Mouse (Mus musculus) heart, embryonic 11.5 days (tissue): ENCODE measurements around the gene Trmt1. TPM values are rescaled to one million over a fixed set of nuclear protein-coding genes. Genes with fewer than 3 reads are reported as not detected.

Experiments used
- ATAC-seq: fragments of 200-750 bp; cut with Nextera tagmentation; replicated peaks from 2 replicates; pipeline ENCODE4 v1.8.0; 2017; ENCODE audit warnings: moderate library complexity; ENCODE audit not compliant: insufficient number of reproducible peaks, low FRiP score, low TSS enrichment
- H3K27ac ChIP-seq: fragments of 300-500 bp; sonication (generic); 2 replicates; pipeline ENCODE4 v1.5.1; 2014; ENCODE audit warnings: mild to moderate bottlenecking, low read depth, low read length
- H3K27me3 ChIP-seq: fragments of 300-500 bp; sonication (generic); 2 replicates; pipeline ENCODE4 v1.6.1; 2014; ENCODE audit warnings: mild to moderate bottlenecking, low read length, mixed read lengths; ENCODE audit not compliant: control insufficient read depth, insufficient read depth
- H3K36me3 ChIP-seq: fragments of 300-500 bp; sonication (generic); 2 replicates; pipeline ENCODE4 v1.6.1; 2014; ENCODE audit warnings: mild to moderate bottlenecking, low read length, moderate library complexity, mixed read lengths; ENCODE audit not compliant: control insufficient read depth, insufficient read depth
- H3K4me1 ChIP-seq: fragments of 300-500 bp; sonication (generic); 2 replicates; pipeline ENCODE4 v1.6.1; 2014; ENCODE audit warnings: low read length; ENCODE audit not compliant: control insufficient read depth, insufficient read depth
- H3K4me2 ChIP-seq: fragments of 300-500 bp; sonication (generic); 2 replicates; pipeline ENCODE4 v1.6.1; 2014; ENCODE audit warnings: mild to moderate bottlenecking, moderate library complexity
- H3K4me3 ChIP-seq: fragments of 300-500 bp; sonication (generic); 2 replicates; pipeline ENCODE4 v1.5.1; 2014; ENCODE audit warnings: low read depth, low read length
- H3K9ac ChIP-seq: fragments of 300-500 bp; sonication (generic); 2 replicates; pipeline ENCODE4 v1.6.1; 2014; ENCODE audit warnings: mild to moderate bottlenecking, low read depth, low read length, moderate library complexity
- H3K9me3 ChIP-seq: fragments of 300-500 bp; sonication (generic); replicated peaks from 2 replicates; pipeline ENCODE4 v1.6.1; 2016; ENCODE audit warnings: low read length; ENCODE audit not compliant: control insufficient read depth
- WGBS: fragments of 180-500 bp; shearing (Covaris S2); extraction: QIAGEN DNeasy Blood & Tissue Kit; methylation state at CpG from one replicate; pipeline ENCODE4 v1.1.7; 2014; ENCODE audit not compliant: insufficient replicate concordance; 5-methylcytosine and 5-hydroxymethylcytosine counted together
- polyA plus RNA-seq: library from polyadenylated mRNA; unstranded; fragments of >200 nt; fragmentation: Nextera tagmentation; extraction: Ambion mirVana; gene quantifications from 2 replicates; pipeline ENCODE4 v1.2.1, GENCODE M21; 2014

The Trmt1 gene
- polyA plus RNA-seq, 1 experiment from 2014 or later, result 51.6 TPM

DNA sequence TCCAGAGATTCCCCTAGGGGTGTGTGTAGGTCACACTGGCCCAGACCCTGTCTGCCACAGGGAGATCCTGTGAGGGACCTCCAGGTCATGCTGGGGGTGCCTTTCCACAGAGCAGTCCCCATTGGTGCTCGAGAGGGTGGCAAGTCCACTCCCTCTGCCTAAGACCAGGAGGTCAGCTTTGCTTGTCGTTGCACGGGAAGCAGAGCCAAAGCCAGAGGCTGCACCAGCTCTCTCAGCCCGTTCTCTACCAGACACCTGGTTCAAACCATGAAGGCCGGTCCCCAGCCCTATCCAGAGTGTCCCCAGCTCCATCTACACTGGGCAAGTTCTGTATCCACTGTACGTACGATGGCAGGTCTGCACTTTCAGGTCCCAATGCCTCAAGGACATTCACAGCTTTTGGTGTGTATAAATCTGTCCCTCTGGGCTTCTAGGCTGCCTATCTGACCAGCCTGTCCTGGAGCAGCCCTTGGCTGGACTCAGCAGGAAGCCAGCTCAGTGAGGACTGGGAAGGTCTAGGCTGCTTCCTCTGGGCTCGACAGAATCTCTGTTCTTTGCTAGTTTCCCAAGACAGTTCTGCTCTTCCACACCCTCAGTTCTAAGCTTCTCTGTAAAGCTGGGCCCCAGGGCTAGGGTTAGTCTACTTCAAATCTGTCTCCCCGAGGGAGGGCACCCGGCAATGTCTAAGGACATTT is 39.3 kb downstream of the Trmt1 start:
- 0 out of 2 replicates have a peak, but pooled peaks cover 3% of the 10 kb centered on the region for H3K27me3 ChIP-seq
- H3K4me2 ChIP-seq, result peak overlapping the region; percentile 57
- peak overlapping the region; percentile 2; the same call in 1 of the 2 replicates for H3K4me3 ChIP-seq

DNA sequence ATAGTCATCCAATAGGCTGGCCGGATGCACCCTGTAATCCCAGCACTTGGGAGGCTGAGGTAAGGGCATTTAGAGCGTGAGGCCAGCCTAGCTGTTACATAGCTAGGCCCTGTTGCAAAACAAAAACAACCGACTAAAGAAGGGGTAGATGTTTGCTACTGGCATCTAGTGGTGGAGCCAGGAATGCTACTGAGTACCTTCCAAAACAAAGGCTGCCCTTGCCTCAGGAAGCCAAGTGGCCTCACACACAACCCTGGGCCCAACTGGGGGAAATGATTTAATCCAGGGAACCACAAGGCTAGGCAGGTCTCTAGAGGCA is 39.8 kb downstream of the Trmt1 start:
- Histone ChIP-seq H3K36me3 (no peaks in the 10 kb centered on the region), H3K4me3 (0 out of 2 replicates have a peak overlapping the region, but pooled peaks have one; percentile 2), H3K9ac (peak overlapping the region; percentile 61; the same call in 1 of the 2 replicates), H3K27ac (peak overlapping the region; percentile 71), H3K4me2 (peak overlapping the region; percentile 57), H3K4me1 (peaks cover 76% of the 10 kb centered on the region), H3K9me3 (no peaks in the 10 kb centered on the region), H3K27me3 (0 out of 2 replicates have a peak, but pooled peaks cover 3% of the 10 kb centered on the region)
- 18% methylated on average over 3 of the region's 3 CpGs for WGBS
- ATAC-seq, result no peak

More for the DNA sequence above, 39.3 kb downstream of the Trmt1 start:
- Histone ChIP-seq H3K36me3 (no peaks in the 10 kb centered on the region), H3K4me1 (peaks cover 71% of the 10 kb centered on the region), H3K9ac (peak overlapping the region; percentile 61), H3K27ac (peak overlapping the region; percentile 71), H3K9me3 (no peaks in the 10 kb centered on the region)
- WGBS, result 51% methylated on average over 10 of the region's 10 CpGs
- no peak for ATAC-seq

DNA sequence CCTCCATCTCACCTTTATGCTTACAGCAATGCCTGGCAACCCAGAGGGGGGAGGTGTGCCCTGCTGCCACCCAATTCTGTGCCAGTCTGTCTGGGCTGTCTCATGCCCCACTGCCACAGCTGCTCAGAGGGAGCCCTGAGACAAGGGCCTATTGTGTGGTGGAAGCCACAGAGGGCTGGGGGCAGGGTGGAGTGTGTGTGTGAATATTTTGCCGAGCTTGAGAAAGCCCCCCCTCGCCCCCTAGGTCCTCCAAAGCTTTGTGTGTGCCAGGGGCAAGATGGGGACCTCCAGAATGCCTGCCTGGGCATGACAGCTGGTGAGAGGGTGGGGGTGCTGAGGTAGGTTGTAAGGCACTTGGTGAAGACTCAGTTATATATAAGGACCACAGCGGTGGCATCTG is 42.4 kb downstream of the Trmt1 start:
- 75% methylated on average over 3 of the region's 3 CpGs for WGBS

DNA sequence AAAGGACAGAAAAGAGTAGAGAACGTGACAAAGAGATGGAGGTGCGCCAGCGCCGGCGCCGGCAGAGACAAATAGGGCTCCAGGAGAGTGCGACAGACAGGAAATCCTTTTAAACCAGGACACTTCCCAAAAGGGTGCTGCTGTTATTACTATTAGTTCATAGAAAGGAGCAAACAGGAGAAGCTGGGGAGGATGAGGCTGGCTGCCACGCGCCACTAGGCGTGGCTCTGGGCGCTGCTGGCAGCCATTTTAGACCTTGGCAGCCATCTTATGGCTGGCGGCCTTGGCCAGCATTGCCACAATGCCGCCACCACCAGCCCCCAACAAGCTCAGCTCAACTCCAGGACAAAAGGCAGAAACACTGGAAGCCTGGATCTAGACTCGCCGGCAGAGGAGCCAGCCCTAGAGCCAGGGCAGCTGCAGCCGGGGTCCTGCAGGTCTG is 43.8 kb downstream of the Trmt1 start:
- Histone ChIP-seq H3K9me3 (no peaks in the 10 kb centered on the region), H3K27ac (peak overlapping the region; percentile 94), H3K36me3 (no peaks in the 10 kb centered on the region), H3K9ac (peak overlapping the region; percentile 48; the same call in 1 of the 2 replicates), H3K27me3 (peaks cover 3% of the 10 kb centered on the region), H3K4me2 (peak overlapping the region; percentile 38), H3K4me1 (peaks cover 76% of the 10 kb centered on the region), H3K4me3 (0 out of 2 replicates have a peak overlapping the region, but pooled peaks have one; percentile 3)
- WGBS, result 72% methylated on average over 16 of the region's 16 CpGs
- ATAC-seq, result no peak

More for the DNA sequence above, 42.4 kb downstream of the Trmt1 start:
- no peaks in the 10 kb centered on the region for H3K9me3 ChIP-seq
- H3K4me3 ChIP-seq, result no peak overlapping the region
- no peaks in the 10 kb centered on the region for H3K36me3 ChIP-seq
- peaks cover 89% of the 10 kb centered on the region for H3K4me1 ChIP-seq
- 0 out of 2 replicates have a peak overlapping the region, but pooled peaks have one; percentile 7 for H3K4me2 ChIP-seq
- no peak for ATAC-seq
- no peaks in the 10 kb centered on the region for H3K27me3 ChIP-seq
- no peak overlapping the region for H3K27ac ChIP-seq
- no peak overlapping the region for H3K9ac ChIP-seq

DNA sequence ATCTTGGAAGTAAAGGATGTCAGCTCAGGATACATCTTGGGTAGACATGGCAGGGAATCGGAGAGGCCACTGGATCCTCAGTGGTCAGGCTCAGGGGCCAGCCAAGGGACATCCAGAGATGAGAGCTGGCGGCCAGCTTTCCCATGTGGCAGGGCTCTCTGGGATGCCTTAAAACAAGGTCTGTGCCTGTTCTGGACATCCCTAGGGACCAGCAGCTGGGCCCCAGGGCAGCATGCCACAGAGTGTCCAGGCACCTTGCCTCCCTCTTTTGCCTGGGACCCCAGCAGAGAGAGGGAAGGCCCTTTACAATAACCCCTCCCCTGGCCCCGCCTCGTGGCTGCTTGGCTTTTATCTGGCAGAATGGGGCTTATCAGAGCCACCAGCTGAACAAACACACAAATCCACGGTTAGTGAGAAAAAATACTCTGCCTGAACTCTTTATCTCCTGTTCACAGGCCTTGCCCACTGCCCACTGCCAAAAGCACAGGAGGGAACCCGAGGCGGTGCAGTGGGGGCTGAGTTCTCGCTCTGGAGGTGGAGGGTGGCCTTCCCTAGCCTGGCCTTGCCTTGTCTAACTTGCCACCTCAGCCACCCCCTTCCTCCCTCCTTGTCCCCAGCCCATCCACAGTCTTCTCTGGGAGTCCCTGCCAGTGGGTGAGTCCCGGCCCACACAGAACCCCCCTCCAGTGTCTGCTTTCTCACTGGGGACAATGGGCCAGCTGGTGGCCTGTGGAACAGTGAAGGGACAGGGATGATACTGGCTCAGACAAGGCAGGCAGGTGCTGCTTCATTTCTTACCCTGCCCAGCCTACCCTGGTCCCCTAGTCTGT is 44.6 kb downstream of the Trmt1 start:
- H3K4me3 ChIP-seq, result 0 out of 2 replicates have a peak overlapping the region, but pooled peaks have one; percentile 3
- peaks cover 75% of the 10 kb centered on the region for H3K4me1 ChIP-seq
- WGBS, result 21% methylated on average over 9 of the region's 9 CpGs
- H3K27ac ChIP-seq, result peak overlapping the region; percentile 94
- no peaks in the 10 kb centered on the region for H3K9me3 ChIP-seq
- peak overlapping the region; percentile 63 for H3K9ac ChIP-seq
- H3K4me2 ChIP-seq, result peak overlapping the region; percentile 38
- ATAC-seq, result peak; percentile 82
- H3K36me3 ChIP-seq, result no peaks in the 10 kb centered on the region
- peaks cover 5% of the 10 kb centered on the region for H3K27me3 ChIP-seq

DNA sequence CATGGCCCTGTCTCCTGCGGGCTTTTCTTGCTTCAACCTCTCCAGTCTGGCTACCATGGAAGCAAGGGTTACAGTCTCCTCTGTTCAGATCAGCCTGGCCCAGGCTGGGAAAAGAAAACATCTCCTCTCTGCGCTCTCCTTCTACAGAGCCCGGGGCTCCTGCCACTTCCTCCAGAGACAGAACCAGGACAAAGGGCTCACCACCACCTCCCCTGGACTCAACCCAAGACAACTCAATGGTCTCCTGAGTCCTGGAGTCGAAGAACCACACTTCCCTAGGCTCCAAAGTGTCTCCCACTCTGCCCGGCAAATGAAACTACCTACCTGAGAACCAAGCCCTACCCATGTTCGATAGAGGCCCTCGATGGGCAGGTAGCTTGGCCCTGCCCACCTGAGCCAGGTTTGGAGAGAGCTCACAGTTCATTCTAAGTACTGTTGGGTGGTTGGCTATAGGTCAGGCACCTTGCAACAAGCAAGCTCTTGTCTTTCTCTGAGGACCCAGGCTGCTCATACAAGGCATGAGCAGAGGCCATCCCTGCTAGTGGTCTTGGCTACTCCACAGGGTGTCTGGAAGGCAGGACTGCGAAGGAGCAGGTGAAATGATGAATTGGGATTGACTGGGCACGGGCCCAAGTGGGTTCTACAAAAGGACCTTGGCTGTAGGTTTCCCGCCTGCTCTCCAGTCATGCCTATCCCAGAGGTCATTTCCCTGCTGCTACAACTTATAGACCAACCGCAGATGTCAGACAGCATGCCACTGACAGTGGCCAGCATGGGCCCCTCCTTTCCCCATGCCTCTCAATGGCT is 45.5 kb downstream of the Trmt1 start:
- Histone ChIP-seq H3K9ac (peak overlapping the region; percentile 63), H3K4me1 (peaks cover 72% of the 10 kb centered on the region), H3K27ac (peak overlapping the region; percentile 94), H3K36me3 (no peaks in the 10 kb centered on the region), H3K4me3 (no peak overlapping the region), H3K9me3 (no peaks in the 10 kb centered on the region), H3K4me2 (peak overlapping the region; percentile 38), H3K27me3 (peaks cover 9% of the 10 kb centered on the region)
- WGBS, result 59% methylated on average over 11 of the region's 11 CpGs
- no peak for ATAC-seq

DNA sequence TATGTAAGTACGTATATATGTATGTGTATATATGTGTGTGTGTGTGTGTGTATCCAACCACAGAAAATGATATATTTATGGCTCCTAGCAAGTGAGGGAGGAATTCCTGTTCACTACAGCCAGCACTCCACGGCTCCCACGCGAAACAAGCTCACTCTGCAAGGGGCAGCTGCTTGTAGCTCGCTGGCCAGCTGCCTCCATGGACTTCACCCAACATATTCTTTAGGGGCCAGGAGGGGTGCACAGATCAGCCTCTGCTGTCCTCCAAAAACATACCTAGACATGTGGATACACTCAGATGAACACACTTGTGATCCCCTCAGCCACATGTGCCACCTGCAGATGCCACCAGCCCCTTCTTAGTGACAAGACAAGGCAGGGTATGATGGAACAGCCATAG is 46.4 kb downstream of the Trmt1 start:
- ATAC-seq, result no peak
- Histone ChIP-seq H3K9ac (peak overlapping the region; percentile 52; the same call in 1 of the 2 replicates), H3K36me3 (no peaks in the 10 kb centered on the region), H3K4me2 (no peak overlapping the region), H3K4me1 (peaks cover 63% of the 10 kb centered on the region), H3K27me3 (peaks cover 14% of the 10 kb centered on the region), H3K27ac (peak overlapping the region; percentile 46), H3K4me3 (no peak overlapping the region), H3K9me3 (no peaks in the 10 kb centered on the region)
- WGBS, result 75% methylated on average over 5 of the region's 5 CpGs

DNA sequence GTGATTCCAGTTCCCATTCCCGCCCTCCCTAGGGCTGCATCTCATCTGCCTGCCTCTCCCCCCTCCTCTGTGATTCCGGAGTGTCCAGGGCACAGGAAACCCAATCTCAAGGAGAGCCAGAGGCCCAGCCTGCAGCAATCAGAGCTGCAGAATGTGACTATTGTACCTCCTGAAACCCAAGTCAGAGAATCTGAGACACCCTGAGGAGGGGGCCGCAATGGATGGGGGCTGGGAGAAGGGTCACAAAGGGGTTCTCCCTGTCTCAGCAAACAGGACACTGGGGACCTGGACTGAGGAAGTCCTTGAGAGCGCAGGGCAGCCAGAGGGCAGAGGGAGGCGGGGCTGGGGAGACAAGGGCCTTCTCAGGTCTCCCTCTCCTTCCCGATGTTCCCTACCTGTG is 46.9 kb downstream of the Trmt1 start:
- peak overlapping the region; percentile 52; the same call in 1 of the 2 replicates for H3K9ac ChIP-seq
- peaks cover 63% of the 10 kb centered on the region for H3K4me1 ChIP-seq
- no peak for ATAC-seq
- no peaks in the 10 kb centered on the region for H3K36me3 ChIP-seq
- 46% methylated on average over 6 of the region's 6 CpGs for WGBS
- H3K4me3 ChIP-seq, result no peak overlapping the region
- H3K4me2 ChIP-seq, result no peak overlapping the region
- no peaks in the 10 kb centered on the region for H3K9me3 ChIP-seq
- H3K27ac ChIP-seq, result peak overlapping the region; percentile 46
- peaks cover 17% of the 10 kb centered on the region for H3K27me3 ChIP-seq
